Mouse (Mus musculus) forebrain, embryonic 11.5 days (tissue): ENCODE measurements around the gene Btbd7. TPM values are rescaled to one million over a fixed set of nuclear protein-coding genes. Genes with fewer than 3 reads are reported as not detected.

Experiments
- ATAC-seq: fragments of 200-750 bp; cut with Nextera tagmentation; replicated peaks from 2 replicates; pipeline ENCODE4 v1.8.0; 2017; ENCODE audit warnings: moderate TSS enrichment; ENCODE audit not compliant: low FRiP score
- DNase-seq: peaks from one replicate; pipeline ENCODE4 v3.0.0-alpha.2; 2017; ENCODE audit warnings: low spot score
- H3K27ac ChIP-seq: fragments of 300-500 bp; sonication (generic); 2 replicates; pipeline ENCODE4 v1.5.1; 2014; ENCODE audit warnings: low read depth, low read length
- H3K27me3 ChIP-seq: fragments of 300-500 bp; sonication (generic); 2 replicates; pipeline ENCODE4 v1.6.1; 2014; ENCODE audit warnings: mild to moderate bottlenecking, low read length, mixed read lengths; ENCODE audit not compliant: control insufficient read depth, insufficient read depth
- H3K36me3 ChIP-seq: fragments of 300-500 bp; sonication (generic); 2 replicates; pipeline ENCODE4 v1.6.1; 2014; ENCODE audit warnings: mild to moderate bottlenecking, low read length, moderate library complexity, mixed read lengths; ENCODE audit not compliant: control insufficient read depth, insufficient read depth
- H3K4me1 ChIP-seq: fragments of 300-500 bp; sonication (generic); replicated peaks from 2 replicates; pipeline ENCODE4 v1.6.1; 2014; ENCODE audit warnings: low read length, mixed read lengths; ENCODE audit not compliant: control insufficient read depth, insufficient read depth
- H3K4me2 ChIP-seq: fragments of 300-500 bp; sonication (generic); 2 replicates; pipeline ENCODE4 v1.6.1; 2014; ENCODE audit warnings: low read depth, mild to moderate bottlenecking, low read length, moderate library complexity, mixed read lengths; ENCODE audit not compliant: severe bottlenecking
- H3K4me3 ChIP-seq: fragments of 300-500 bp; sonication (generic); 2 replicates; pipeline ENCODE4 v1.5.1; 2014; ENCODE audit warnings: low read depth, low read length
- H3K9ac ChIP-seq: fragments of 300-500 bp; sonication (generic); 2 replicates; pipeline ENCODE4 v1.6.1; 2014; ENCODE audit warnings: low read length
- H3K9me3 ChIP-seq: fragments of 300-500 bp; sonication (generic); 2 replicates; pipeline ENCODE4 v1.6.1; 2016; ENCODE audit warnings: low read length, mixed read lengths; ENCODE audit not compliant: control insufficient read depth
- WGBS: fragments of 180-500 bp; shearing (Covaris S2); extraction: QIAGEN DNeasy Blood & Tissue Kit; methylation state at CpG from one replicate; pipeline ENCODE4 v1.1.7; 2014; 5-methylcytosine and 5-hydroxymethylcytosine counted together
- polyA plus RNA-seq: library from polyadenylated mRNA; unstranded; fragments of >200 nt; fragmentation: Nextera tagmentation; extraction: Ambion mirVana; gene quantifications from 2 replicates; pipeline ENCODE4 v1.2.1, GENCODE M21; 2014

Gene Btbd7
- polyA plus RNA-seq, 1 experiment from 2014 or later = 21.9 TPM

- peak; percentile 74 for ATAC-seq
Observed at GRCm38 (mm10) chr12:102877301-102878030, 805 bp downstream of the Btbd7 start.

GRCm38 (mm10) chr12:102870527-102870926, 7.7 kb downstream of the Btbd7 start:
- no peak overlapping the region for H3K27ac ChIP-seq
- H3K4me2 ChIP-seq = no peak overlapping the region
- no peak for DNase-seq
- WGBS = 93% methylated on average over 1 of the region's 1 CpGs
- H3K4me3 ChIP-seq = no peak overlapping the region
- no peaks in the 10 kb centered on the region for H3K4me1 ChIP-seq
- no peak for ATAC-seq
- no peaks in the 10 kb centered on the region for H3K9me3 ChIP-seq
- H3K27me3 ChIP-seq = no peaks in the 10 kb centered on the region
- no peak overlapping the region for H3K9ac ChIP-seq
- H3K36me3 ChIP-seq = no peaks in the 10 kb centered on the region

More at GRCm38 (mm10) chr12:102877301-102878030, 805 bp downstream of the Btbd7 start:
- Histone ChIP-seq H3K4me2 (peak overlapping the region; percentile 80), H3K4me1 (peaks cover 2% of the 10 kb centered on the region; the same call in 1 of the 2 replicates), H3K4me3 (peak overlapping the region; percentile 97), H3K36me3 (no peaks in the 10 kb centered on the region), H3K27me3 (no peaks in the 10 kb centered on the region), H3K27ac (peak overlapping the region; percentile 85), H3K9ac (peak overlapping the region; percentile 93), H3K9me3 (no peaks in the 10 kb centered on the region)
- peak; percentile 79 for DNase-seq
- under 1% methylated on average over 43 of the region's 70 CpGs for WGBS

GRCm38 (mm10) chr12:102869802-102870201, 8.5 kb downstream of the Btbd7 start:
- no peaks in the 10 kb centered on the region for H3K9me3 ChIP-seq
- no peak overlapping the region for H3K4me2 ChIP-seq
- ATAC-seq (no peak), DNase-seq (no peak)
- H3K36me3 ChIP-seq = no peaks in the 10 kb centered on the region
- H3K4me3 ChIP-seq = no peak overlapping the region
- H3K4me1 ChIP-seq = no peaks in the 10 kb centered on the region
- H3K27ac ChIP-seq = no peak overlapping the region
- H3K9ac ChIP-seq = no peak overlapping the region
- WGBS = 96% methylated on average over 2 of the region's 2 CpGs
- no peaks in the 10 kb centered on the region for H3K27me3 ChIP-seq

DNA sequence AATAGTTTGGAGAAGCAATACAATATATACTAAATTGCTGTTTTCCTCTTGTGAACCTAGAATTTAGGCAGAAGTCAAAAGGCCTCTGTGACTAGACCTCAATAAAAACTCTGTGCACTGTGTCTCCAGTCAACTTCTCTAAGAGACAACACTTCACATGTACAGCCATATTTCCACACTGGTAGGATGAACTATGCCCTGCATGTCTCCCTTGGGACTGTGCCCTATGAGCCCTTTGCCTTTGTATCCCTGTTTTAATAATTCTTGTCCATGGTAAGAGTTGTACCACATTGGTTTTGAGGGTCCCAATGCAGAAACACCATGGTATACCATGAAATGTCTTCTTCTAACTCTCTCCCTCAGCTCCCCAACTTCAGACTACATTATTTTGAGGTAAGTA, 17.5 kb downstream of the Btbd7 start:
- H3K4me3 ChIP-seq = no peak overlapping the region
- no peak for ATAC-seq
- no peak for DNase-seq

GRCm38 (mm10) chr12:102838271-102838670, 40.0 kb downstream of the Btbd7 start:
- WGBS = 94% methylated on average over 9 of the region's 9 CpGs
- ATAC-seq = no peak
- H3K27me3 ChIP-seq = no peaks in the 10 kb centered on the region
- no peaks in the 10 kb centered on the region for H3K9me3 ChIP-seq
- H3K4me1 ChIP-seq = no peaks in the 10 kb centered on the region
- no peak overlapping the region for H3K27ac ChIP-seq
- H3K4me3 ChIP-seq = no peak overlapping the region
- DNase-seq = no peak
- no peak overlapping the region for H3K9ac ChIP-seq
- no peaks in the 10 kb centered on the region; the same call in 1 of the 2 replicates for H3K36me3 ChIP-seq
- no peak overlapping the region for H3K4me2 ChIP-seq

More for the DNA sequence above, 17.5 kb downstream of the Btbd7 start:
- Histone ChIP-seq H3K4me2 (no peak overlapping the region), H3K27ac (no peak overlapping the region), H3K9ac (no peak overlapping the region), H3K36me3 (no peaks in the 10 kb centered on the region), H3K9me3 (no peaks in the 10 kb centered on the region), H3K27me3 (no peaks in the 10 kb centered on the region), H3K4me1 (no peaks in the 10 kb centered on the region)

DNA sequence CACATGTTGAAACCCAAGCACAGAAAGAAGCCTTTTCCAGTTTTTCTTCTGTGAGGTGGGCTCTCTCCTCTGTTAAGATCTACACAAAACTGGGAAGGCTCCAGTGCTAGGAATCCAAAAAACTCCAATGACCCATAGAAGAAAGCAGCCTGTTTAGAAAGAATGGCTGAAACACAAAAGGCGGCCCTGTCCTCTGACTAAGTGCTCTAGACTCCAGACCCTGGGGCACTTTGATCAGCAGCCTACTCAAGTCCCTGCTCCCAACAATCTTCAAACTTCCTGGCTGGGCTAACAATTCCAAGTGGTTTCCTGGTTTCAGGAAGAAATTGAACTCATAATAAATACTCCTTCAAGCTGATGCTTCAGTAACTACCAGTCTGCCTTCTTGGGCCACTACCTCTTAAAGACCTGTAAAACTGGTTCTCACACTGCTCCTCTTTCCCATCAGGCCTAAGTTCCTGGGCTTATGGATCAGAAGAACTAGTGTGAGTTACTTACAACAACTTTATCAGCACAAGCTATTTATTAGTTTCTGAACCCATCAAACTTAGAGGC, 45.4 kb downstream of the Btbd7 start:
- Histone ChIP-seq H3K27ac (no peak overlapping the region), H3K4me1 (no peaks in the 10 kb centered on the region), H3K4me2 (no peak overlapping the region), H3K27me3 (no peaks in the 10 kb centered on the region), H3K36me3 (no peaks in the 10 kb centered on the region), H3K4me3 (no peak overlapping the region), H3K9me3 (no peaks in the 10 kb centered on the region), H3K9ac (no peak overlapping the region)
- ATAC-seq (no peak), DNase-seq (no peak)
- WGBS = 70% methylated on average over 1 of the region's 1 CpGs

- Histone ChIP-seq H3K9me3 (no peaks in the 10 kb centered on the region), H3K4me3 (no peak overlapping the region), H3K4me1 (no peaks in the 10 kb centered on the region), H3K9ac (no peak overlapping the region), H3K27ac (no peak overlapping the region), H3K27me3 (no peaks in the 10 kb centered on the region), H3K4me2 (no peak overlapping the region), H3K36me3 (no peaks in the 10 kb centered on the region)
- ATAC-seq (no peak), DNase-seq (no peak)
- whole genome bisulfite sequencing = 87% methylated on average over 1 of the region's 1 CpGs
Observed at GRCm38 (mm10) chr12:102831888-102832287, 46.4 kb downstream of the Btbd7 start.

- no peak for ATAC-seq
- H3K27me3 ChIP-seq = no peaks in the 10 kb centered on the region
Observed at GRCm38 (mm10) chr12:102827119-102827518, 51.2 kb downstream of the Btbd7 start.

DNA sequence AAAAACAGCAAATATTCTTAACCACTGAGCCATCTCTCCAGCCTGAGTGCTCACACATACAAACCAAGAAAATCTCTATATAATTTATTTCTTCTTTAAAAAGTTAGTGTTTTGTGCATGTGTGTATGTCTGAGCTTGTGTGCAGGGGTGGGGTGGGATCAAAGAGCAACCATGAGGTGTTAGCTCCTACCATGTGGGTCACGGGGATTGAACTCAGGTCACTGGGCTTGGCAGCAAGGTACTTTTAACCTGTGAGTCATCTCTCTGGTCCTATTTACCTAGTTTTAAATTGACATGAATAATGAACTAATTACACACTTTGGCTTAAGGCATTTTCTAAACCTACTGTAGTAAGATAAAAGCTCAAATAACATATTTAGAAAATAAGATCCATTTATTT, 51.9 kb downstream of the Btbd7 start:
- no peak overlapping the region for H3K27ac ChIP-seq
- no peaks in the 10 kb centered on the region for H3K9me3 ChIP-seq
- no peak overlapping the region for H3K9ac ChIP-seq
- H3K4me3 ChIP-seq = no peak overlapping the region
- ATAC-seq = no peak
- H3K27me3 ChIP-seq = no peaks in the 10 kb centered on the region
- DNase-seq = no peak
- 100% methylated on average over 1 of the region's 1 CpGs for WGBS
- no peaks in the 10 kb centered on the region for H3K36me3 ChIP-seq
- no peak overlapping the region for H3K4me2 ChIP-seq
- no peaks in the 10 kb centered on the region for H3K4me1 ChIP-seq

More at GRCm38 (mm10) chr12:102827119-102827518, 51.2 kb downstream of the Btbd7 start:
- no peak for DNase-seq
- Histone ChIP-seq H3K4me2 (no peak overlapping the region), H3K9ac (no peak overlapping the region), H3K4me3 (no peak overlapping the region), H3K9me3 (no peaks in the 10 kb centered on the region), H3K27ac (no peak overlapping the region), H3K4me1 (no peaks in the 10 kb centered on the region), H3K36me3 (no peaks in the 10 kb centered on the region)
- 88% methylated on average over 1 of the region's 1 CpGs for whole genome bisulfite sequencing
